Comparison of ENCODE assay signal across 21 mouse cellular contexts in the genomic region with DNA sequence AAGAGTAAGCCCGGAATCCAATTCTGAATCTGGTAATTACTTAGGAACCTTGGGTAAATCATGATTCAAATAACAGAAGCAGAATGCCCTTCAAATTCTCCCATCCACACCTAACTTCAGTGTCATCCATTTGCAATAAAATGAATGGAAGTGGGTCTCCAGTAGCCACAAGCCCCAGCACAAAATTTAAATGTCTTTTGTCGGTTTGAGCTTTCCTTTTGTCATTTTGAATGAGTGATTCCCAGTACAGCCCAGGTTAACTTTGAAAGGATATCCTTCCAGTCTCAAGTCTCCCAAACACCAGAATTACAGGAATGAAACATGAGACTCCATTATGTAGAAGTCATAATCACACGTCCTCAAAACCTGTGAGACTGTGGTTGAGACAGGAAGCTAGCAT. TPM values are rescaled to one million over a fixed set of nuclear protein-coding genes. Genes with fewer than 3 reads are reported as not detected.
DNase-seq lines count a peak whose midpoint lies in the region; ATAC-seq lines count a peak whose summit lies in the region.
"Had no signal": no experiment of that assay in that cellular context is flagged by ENCODE, and none has a peak within 500 bp of the region (broad histone marks: within the 10 kb centered on the region; RNA-seq: fewer than 3 reads in every experiment).

No protein-coding gene starts in this region.

- peaks cover 17% of the 10 kb centered on the region for H3K4me1 ChIP-seq in hindbrain, embryonic 15.5 days (replicated peaks)
- peaks cover 11% of the 10 kb centered on the region for H3K4me1 ChIP-seq in hindbrain, embryonic 12.5 days
- H3K4me1 ChIP-seq in midbrain, embryonic 16.5 days (ENCODE audit: control insufficient read depth, insufficient read depth, low read length) = peaks cover 9% of the 10 kb centered on the region
- peaks cover 10% of the 10 kb centered on the region for H3K4me1 ChIP-seq in midbrain, embryonic 13.5 days (replicated peaks)

- WGBS in hindbrain, embryonic 15.5 days = 41% methylated on average over 3 of the region's 3 CpGs
- WGBS in hindbrain, embryonic 12.5 days = 37% methylated on average over 3 of the region's 3 CpGs
- 43% methylated on average over 3 of the region's 3 CpGs for WGBS in midbrain, embryonic 16.5 days
- WGBS in midbrain, embryonic 13.5 days = 47% methylated on average over 3 of the region's 3 CpGs

- DNase-seq in ZHBTc4 (ENCODE audit: low read depth, low spot score) = peak; percentile 83
- no peak for DNase-seq in adrenal gland, adult 18-20 months (ENCODE audit: low spot score in 2 of 2)
- DNase-seq in adrenal gland, adult (ENCODE audit: inconsistent age in 2 of 2, low spot score in 1 of 2) = no peak
- DNase-seq: adrenal gland, adult 8-10 months; B cell, adult 2 months; cerebellum, adult 8-10 months; gastrocnemius, adult 2 months; heart, postnatal 14 days; kidney, postnatal 36 days; lung, adult 18-20 months; lung, postnatal 36 days had no signal

- H3K27ac ChIP-seq in hindbrain, embryonic 15.5 days (replicated peaks) = no peak overlapping the region
- no peak overlapping the region for H3K27ac ChIP-seq in hindbrain, embryonic 12.5 days
- no peak overlapping the region for H3K27ac ChIP-seq in midbrain, embryonic 16.5 days (ENCODE audit: low read length)
- H3K27ac ChIP-seq in midbrain, embryonic 13.5 days = no peak overlapping the region
- H3K27ac ChIP-seq: gastrocnemius, adult 2 months; limb, embryonic 10.5 days had no signal

- H3K9me3 ChIP-seq in hindbrain, embryonic 15.5 days = no peaks in the 10 kb centered on the region
- H3K9me3 ChIP-seq in hindbrain, embryonic 12.5 days (replicated peaks) = no peaks in the 10 kb centered on the region
- no peaks in the 10 kb centered on the region for H3K9me3 ChIP-seq in midbrain, embryonic 16.5 days (replicated peaks; ENCODE audit: control insufficient read depth, low read length, poor library complexity, severe bottlenecking)
- no peaks in the 10 kb centered on the region for H3K9me3 ChIP-seq in midbrain, embryonic 13.5 days
- H3K9me3 ChIP-seq: heart, embryonic 12.5 days; limb, embryonic 10.5 days had no signal

- H3K4me2 ChIP-seq in hindbrain, embryonic 15.5 days = peak overlapping the region; percentile 27
- no peak overlapping the region for H3K4me2 ChIP-seq in hindbrain, embryonic 12.5 days (replicated peaks)
- H3K4me2 ChIP-seq in midbrain, embryonic 16.5 days (ENCODE audit: low read length) = peak overlapping the region; percentile 31
- no peak overlapping the region for H3K4me2 ChIP-seq in midbrain, embryonic 13.5 days (replicated peaks)
- H3K4me2 ChIP-seq: heart, embryonic 12.5 days had no signal

- no peaks in the 10 kb centered on the region for H3K36me3 ChIP-seq in hindbrain, embryonic 15.5 days
- H3K36me3 ChIP-seq in hindbrain, embryonic 12.5 days = no peaks in the 10 kb centered on the region
- no peaks in the 10 kb centered on the region for H3K36me3 ChIP-seq in midbrain, embryonic 16.5 days (ENCODE audit: control insufficient read depth, insufficient read depth, low read length)
- no peaks in the 10 kb centered on the region for H3K36me3 ChIP-seq in midbrain, embryonic 13.5 days
- H3K36me3 ChIP-seq: heart, embryonic 12.5 days; limb, embryonic 10.5 days had no signal

- no peaks in the 10 kb centered on the region for H3K27me3 ChIP-seq in hindbrain, embryonic 15.5 days
- H3K27me3 ChIP-seq in hindbrain, embryonic 12.5 days = no peaks in the 10 kb centered on the region
- H3K27me3 ChIP-seq in midbrain, embryonic 16.5 days (ENCODE audit: control insufficient read depth, insufficient read depth, low read depth, low read length) = no peaks in the 10 kb centered on the region
- no peaks in the 10 kb centered on the region for H3K27me3 ChIP-seq in midbrain, embryonic 13.5 days

- no peak for ATAC-seq in hindbrain, embryonic 15.5 days (ENCODE audit: low FRiP score, low read depth)
- ATAC-seq in hindbrain, embryonic 12.5 days (ENCODE audit: low FRiP score) = no peak
- no peak for ATAC-seq in midbrain, embryonic 16.5 days
- ATAC-seq in midbrain, embryonic 13.5 days = no peak
- ATAC-seq: inflammation-experienced regulatory T-cells, adult 6 months had no signal

- H3K4me3 ChIP-seq in hindbrain, embryonic 15.5 days = no peak overlapping the region
- no peak overlapping the region for H3K4me3 ChIP-seq in hindbrain, embryonic 12.5 days
- no peak overlapping the region for H3K4me3 ChIP-seq in midbrain, embryonic 16.5 days (ENCODE audit: low read depth, low read length)
- H3K4me3 ChIP-seq in midbrain, embryonic 13.5 days (replicated peaks) = no peak overlapping the region
- H3K4me3 ChIP-seq: gastrocnemius, adult 2 months; heart, embryonic 12.5 days; limb, embryonic 10.5 days had no signal

- no peak overlapping the region for H3K9ac ChIP-seq in hindbrain, embryonic 15.5 days
- H3K9ac ChIP-seq in hindbrain, embryonic 12.5 days = no peak overlapping the region
- H3K9ac ChIP-seq in midbrain, embryonic 16.5 days (ENCODE audit: low read depth, low read length) = no peak overlapping the region
- H3K9ac ChIP-seq in midbrain, embryonic 13.5 days (replicated peaks) = no peak overlapping the region
- H3K9ac ChIP-seq: heart, embryonic 12.5 days had no signal

RNA-seq across cellular contexts. Expression of a gene that starts 3.9 kb away (rescaled TPM):
- 15.2 and 15.3 TPM in 2 replicates for polyA plus RNA-seq in hindbrain, embryonic 15.5 days (2015; fragmentation: Nextera tagmentation; extraction: Ambion mirVana)
- 3.5 and 3.6 TPM in 2 replicates for polyA plus RNA-seq in hindbrain, embryonic 12.5 days (2016; fragmentation: Nextera tagmentation; extraction: Ambion mirVana)
- polyA plus RNA-seq in midbrain, embryonic 16.5 days (2015; fragmentation: Nextera tagmentation; extraction: Ambion mirVana) = 16.1 and 18.3 TPM in 2 replicates
- polyA plus RNA-seq in midbrain, embryonic 13.5 days (2015; fragmentation: Nextera tagmentation; extraction: Ambion mirVana) = 8.1 and 8.5 TPM in 2 replicates
- under 1 TPM; 0.22 to 0.43 TPM for total RNA-seq in adrenal gland, adult 18-20 months (2021)
- total RNA-seq: gastrocnemius, adult 2 months; heart, postnatal 14 days; liver, adult 2 months; megakaryocyte-erythroid progenitor cell, adult 5-6 weeks had no signal
- polyA plus RNA-seq: inflammation-experienced regulatory T-cells, adult 6 months; liver, adult 2 months; small intestine, adult 2 months had no signal

Comparison
In these comparisons a context has a peak if more than half of its experiments do, and no peak if none do; other contexts are left out.
1. H3K4me2 ChIP-seq: peak in hindbrain, embryonic 15.5 days (single experiment) and midbrain, embryonic 16.5 days (single experiment); none in hindbrain, embryonic 12.5 days (single experiment) and midbrain, embryonic 13.5 days (single experiment).